Mouse (Mus musculus) central nervous system, embryonic 18 days (tissue): ENCODE measurements around the gene Defa21. TPM values are rescaled to one million over a fixed set of nuclear protein-coding genes. Genes with fewer than 3 reads are reported as not detected.

Experiments used
- polyA plus RNA-seq: library from polyadenylated mRNA; depleted of rRNA; stranded (reverse); fragments of >200 nt; gene quantifications from 2 replicates; pipeline ENCODE4 v1.2.3, GENCODE M21; 2012; rRNA removed

Defa21 gene
- not detected in 2 replicates for polyA plus RNA-seq

DNA sequence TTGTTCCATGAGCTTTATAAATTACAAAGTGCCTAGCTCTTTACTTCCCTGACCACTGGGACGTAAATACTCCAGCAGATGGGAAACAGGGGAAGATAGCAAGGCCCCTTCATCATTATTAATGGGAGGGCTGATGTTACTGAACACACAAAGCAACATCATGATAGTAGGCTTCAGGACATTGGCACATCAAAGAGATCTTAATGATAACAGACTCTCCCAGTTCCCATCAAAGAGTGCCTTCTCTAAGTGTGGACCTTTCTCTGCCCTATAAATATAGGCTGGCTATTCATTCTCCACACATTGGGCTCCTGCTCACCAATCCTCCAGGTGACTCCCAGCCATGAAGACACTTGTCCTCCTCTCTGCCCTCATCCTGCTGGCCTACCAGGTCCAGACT is at the start of gene Defa21:
Gene Defa21, plus strand, starts transcription at position 301 of the 400 bp plus-strand sequence.

DNA sequence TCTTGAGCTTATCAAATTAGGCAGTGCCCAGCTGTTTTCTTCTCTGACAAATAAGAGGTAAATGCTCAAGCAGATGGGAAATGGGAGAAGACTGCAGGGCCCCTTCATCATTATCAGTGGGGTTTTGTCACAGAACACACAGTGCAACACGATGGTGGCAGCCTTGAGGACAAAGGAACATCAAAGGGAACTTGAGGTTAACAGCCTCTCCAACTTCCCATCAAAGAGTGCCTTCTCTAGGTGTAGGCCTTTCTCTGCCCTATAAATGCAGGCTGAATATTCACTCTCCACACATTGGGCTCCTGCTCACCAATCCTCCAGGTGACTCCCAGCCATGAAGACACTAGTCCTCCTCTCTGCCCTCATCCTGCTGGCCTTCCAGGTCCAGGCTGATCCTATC is 29.4 kb downstream of the Defa21 start, which contains the start of gene Defa23:
Gene Defa23, plus strand, starts transcription at position 301 of the 400 bp plus-strand sequence.

DNA sequence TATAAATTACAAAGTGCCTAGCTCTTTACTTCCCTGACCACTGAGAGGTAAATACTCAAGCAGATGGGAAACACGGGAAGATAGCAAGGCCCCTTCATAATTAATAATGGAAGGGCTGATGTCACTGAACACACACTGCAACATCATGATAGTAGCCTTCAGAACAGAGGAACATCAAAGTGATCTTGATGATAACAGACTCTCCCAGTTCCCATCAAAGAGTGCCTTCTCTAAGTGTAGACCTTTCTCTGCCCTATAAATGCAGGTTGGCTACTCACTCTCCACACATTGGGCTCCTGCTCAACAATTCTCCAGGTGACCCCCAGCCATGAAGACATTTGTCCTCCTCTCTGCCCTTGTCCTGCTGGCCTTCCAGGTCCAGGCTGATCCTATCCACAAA is 39.4 kb downstream of the Defa21 start, which contains the start of gene Defa35:
Gene Defa35, plus strand, starts transcription at position 301 of the 400 bp plus-strand sequence.

Other genes starting within 250 kb of the Defa21 start
- not detected in 2 replicates for gene Defb33, start 132.9 kb upstream of the Defa21 start, polyA plus RNA-seq
- gene Gm15056, start 122.9 kb upstream of the Defa21 start, polyA plus RNA-seq: not detected in 2 replicates
- not detected in 2 replicates for gene Gm6040, start 103.5 kb upstream of the Defa21 start, polyA plus RNA-seq
- not detected in 2 replicates for gene AY761185, start 80.8 kb upstream of the Defa21 start, polyA plus RNA-seq
- not detected in 2 replicates for gene Defa23, start 29.5 kb downstream of the Defa21 start, polyA plus RNA-seq
- gene Defa35, start 39.5 kb downstream of the Defa21 start, polyA plus RNA-seq: not detected in 2 replicates
- not detected in 2 replicates for gene Defa25, start 58.9 kb downstream of the Defa21 start, polyA plus RNA-seq
- not detected in 2 replicates for gene Gm14851, start 70.5 kb downstream of the Defa21 start, polyA plus RNA-seq
- not detected in 2 replicates for gene Defa30, start 109.1 kb downstream of the Defa21 start, polyA plus RNA-seq
- gene Defa22, start 136.7 kb downstream of the Defa21 start, polyA plus RNA-seq: not detected in 2 replicates
- not detected in 2 replicates for gene Defa31, start 166.1 kb downstream of the Defa21 start, polyA plus RNA-seq
- not detected in 2 replicates for gene Gm15293, start 176.0 kb downstream of the Defa21 start, polyA plus RNA-seq
- gene Gm15292, start 224.2 kb downstream of the Defa21 start, polyA plus RNA-seq: not detected in 2 replicates